Mouse (Mus musculus): ENCODE measurements around the gene Mad2l1bp.
A peak's percentile ranks its signal among the peaks of the same experiment; 100 is the strongest.

Gene Mad2l1bp

GRCm38 (mm10) chr17:46110402-46111289 lies 42.7 kb downstream of the Mad2l1bp start, which contains the start of gene Mrps18a:
Gene Mrps18a, plus strand, starts transcription at chr17:46110986.
- peak; percentile 81 for DNase-seq (ENCODE audit: inconsistent ontology term)

GRCm38 (mm10) chr17:46108286-46108685 lies 45.1 kb downstream of the Mad2l1bp start:
- no peak for DNase-seq (ENCODE audit: inconsistent ontology term)

GRCm38 (mm10) chr17:46104487-46104886 lies 48.9 kb downstream of the Mad2l1bp start:
- peak; percentile 72 for DNase-seq (ENCODE audit: inconsistent ontology term)

- peak; percentile 86 for DNase-seq (ENCODE audit: inconsistent ontology term)
Observed at GRCm38 (mm10) chr17:46102608-46103159, 50.7 kb downstream of the Mad2l1bp start.

DNA sequence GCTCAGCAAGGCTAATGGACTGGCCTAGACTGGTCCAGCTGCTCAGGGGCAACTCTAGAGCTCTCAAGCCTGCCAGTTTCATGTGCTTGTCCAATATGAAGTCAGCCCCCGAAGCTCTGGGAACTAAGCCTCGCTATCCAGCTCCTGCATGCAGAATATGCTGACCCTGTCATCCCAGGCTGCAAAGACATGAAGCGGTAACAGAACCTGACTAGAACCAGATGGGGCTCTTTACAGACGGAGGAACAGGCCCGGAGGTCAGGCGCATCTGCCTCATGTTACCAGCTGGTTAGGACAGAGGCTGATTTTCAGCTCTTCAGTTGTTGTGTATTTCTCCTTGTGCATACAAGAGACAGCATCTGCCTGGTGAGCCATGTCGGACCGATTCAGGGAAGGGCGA lies 51.4 kb downstream of the Mad2l1bp start:
- no peak for DNase-seq (ENCODE audit: inconsistent ontology term)

DNA sequence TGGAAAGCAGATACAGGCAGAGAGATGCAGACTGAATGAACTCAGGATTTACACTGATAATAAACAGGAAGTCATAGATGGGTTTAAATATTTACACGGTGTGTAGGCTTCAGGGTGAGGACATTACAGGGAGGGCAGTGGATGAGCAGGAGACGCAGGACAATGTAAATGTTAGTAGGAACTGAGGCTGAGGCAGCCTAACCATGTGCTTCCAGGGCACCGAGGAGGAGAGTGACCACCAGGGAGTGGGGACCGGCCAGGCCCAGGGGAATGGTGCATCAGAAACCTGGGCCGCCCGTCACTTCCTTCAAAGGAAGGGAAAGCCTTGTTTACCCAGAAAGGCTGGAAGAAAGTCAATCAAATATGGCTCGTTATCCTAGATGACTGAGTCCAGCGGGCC lies 54.8 kb downstream of the Mad2l1bp start:
- DNase-seq (ENCODE audit: inconsistent ontology term), result no peak
